Comparison of ENCODE assay signal across 15 mouse cellular contexts in the genomic region with DNA sequence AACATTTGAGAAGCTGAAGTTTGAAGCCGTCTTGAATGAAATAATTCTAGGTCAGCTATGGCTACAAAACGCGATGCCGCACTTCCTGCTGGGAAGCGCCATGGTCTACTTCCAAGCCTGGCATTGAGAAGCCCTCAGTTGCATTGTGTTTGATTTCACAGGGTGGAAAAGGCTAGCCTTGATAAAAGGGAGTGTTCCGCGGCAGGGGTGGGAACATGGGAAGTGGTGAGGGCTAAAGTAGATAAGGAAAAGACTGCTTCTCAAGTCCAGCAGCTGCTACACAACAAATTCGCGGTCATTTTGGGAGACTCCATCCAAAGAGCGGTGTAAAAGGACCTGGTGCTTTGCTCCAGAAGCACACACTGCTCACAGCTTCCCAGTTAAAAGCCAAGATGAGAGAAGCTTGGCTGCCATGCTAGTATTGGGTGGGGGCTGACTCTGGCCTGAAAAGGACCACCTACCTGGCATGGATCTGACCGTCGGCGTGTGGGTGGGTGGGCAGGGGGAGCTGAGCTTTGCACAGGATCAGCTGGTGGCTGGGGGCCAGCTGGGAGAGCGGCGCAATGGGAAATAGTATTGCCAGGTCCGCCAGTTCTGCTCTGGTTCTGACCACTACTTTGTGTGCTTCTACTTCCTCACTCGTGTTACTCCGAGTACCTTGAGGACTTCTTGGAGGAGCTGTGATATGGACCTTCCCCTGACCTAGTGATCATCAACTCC. TPM values are rescaled to one million over a fixed set of nuclear protein-coding genes. Genes with fewer than 3 reads are reported as not detected.
DNase-seq lines count a peak whose midpoint lies in the region; ATAC-seq and TF ChIP-seq lines count a peak whose summit lies in the region.
"Had no signal": no experiment of that assay in that cellular context is flagged by ENCODE, and none has a peak within 500 bp of the region (broad histone marks: within the 10 kb centered on the region; RNA-seq: fewer than 3 reads in every experiment).

No protein-coding gene starts in this region.

- TF ChIP-seq POLR2A in thymus, adult 2 months (IDR thresholded peaks at IDR 0.05; ENCODE audit: control insufficient read depth, extremely low read depth, insufficient read depth, low read length, poor library complexity): no peak

- no peak for ATAC-seq in heart, embryonic 15.5 days (replicated peaks; ENCODE audit: insufficient number of reproducible peaks, insufficient read depth, low FRiP score, low read depth)
- no peak for ATAC-seq in liver, embryonic 15.5 days (ENCODE audit: insufficient read depth)
- ATAC-seq: forebrain, embryonic 13.5 days; Patski had no signal

- H3K9ac ChIP-seq in heart, embryonic 15.5 days: no peak overlapping the region
- no peak overlapping the region for H3K9ac ChIP-seq in liver, embryonic 15.5 days
- H3K9ac ChIP-seq: forebrain, embryonic 13.5 days; kidney, embryonic 15.5 days; neural tube, embryonic 13.5 days had no signal

- WGBS in heart, embryonic 15.5 days: 70% methylated on average over 18 of the region's 18 CpGs
- 71% methylated on average over 18 of the region's 18 CpGs for WGBS in heart, embryonic 10.5 days
- 81% methylated on average over 18 of the region's 18 CpGs for WGBS in thymus, adult 2 months
- 48% methylated on average over 18 of the region's 18 CpGs for WGBS in liver, embryonic 15.5 days (ENCODE audit: insufficient replicate concordance)

- no peaks in the 10 kb centered on the region for H3K9me3 ChIP-seq in heart, embryonic 15.5 days (replicated peaks)
- H3K9me3 ChIP-seq in heart, embryonic 10.5 days: no peaks in the 10 kb centered on the region
- H3K9me3 ChIP-seq in liver, embryonic 15.5 days (replicated peaks): no peaks in the 10 kb centered on the region
- H3K9me3 ChIP-seq: forebrain, embryonic 13.5 days; kidney, embryonic 15.5 days; neural tube, embryonic 13.5 days had no signal

- H3K4me3 ChIP-seq in heart, embryonic 15.5 days: no peak overlapping the region
- H3K4me3 ChIP-seq in heart, embryonic 10.5 days: no peak overlapping the region
- H3K4me3 ChIP-seq in thymus, adult 2 months (ENCODE audit: control insufficient read depth, insufficient read depth, low read length): no peak overlapping the region
- H3K4me3 ChIP-seq in liver, embryonic 15.5 days (replicated peaks): no peak overlapping the region
- H3K4me3 ChIP-seq: forebrain, embryonic 13.5 days; kidney, embryonic 15.5 days; neural tube, embryonic 13.5 days had no signal

- TF ChIP-seq CTCF in thymus, adult 2 months (IDR thresholded peaks at IDR 0.05; ENCODE audit: borderline replicate concordance, control insufficient read depth, extremely low read depth, insufficient read depth, low read length, poor library complexity): no peak

- H3K27me3 ChIP-seq in heart, embryonic 15.5 days: no peaks in the 10 kb centered on the region
- H3K27me3 ChIP-seq in heart, embryonic 10.5 days (ENCODE audit: insufficient read depth, poor library complexity, severe bottlenecking): no peaks in the 10 kb centered on the region
- H3K27me3 ChIP-seq in thymus, adult 2 months (ENCODE audit: control insufficient read depth, insufficient read depth, low read length): no peaks in the 10 kb centered on the region
- no peaks in the 10 kb centered on the region for H3K27me3 ChIP-seq in liver, embryonic 15.5 days
- H3K27me3 ChIP-seq: forebrain, embryonic 13.5 days; kidney, embryonic 15.5 days; neural tube, embryonic 13.5 days; Patski had no signal

- H3K4me1 ChIP-seq in heart, embryonic 15.5 days (replicated peaks): peaks cover 9% of the 10 kb centered on the region
- peaks cover 18% of the 10 kb centered on the region for H3K4me1 ChIP-seq in heart, embryonic 10.5 days
- H3K4me1 ChIP-seq in thymus, adult 2 months (replicated peaks; ENCODE audit: control insufficient read depth, insufficient read depth, low read length): peaks cover 18% of the 10 kb centered on the region
- H3K4me1 ChIP-seq in liver, embryonic 15.5 days (replicated peaks): peaks cover 58% of the 10 kb centered on the region
- H3K4me1 ChIP-seq: forebrain, embryonic 13.5 days; neural tube, embryonic 13.5 days had no signal

- H3K27ac ChIP-seq in heart, embryonic 15.5 days: 0 out of 2 replicates have a peak overlapping the region, but pooled peaks have one; percentile 1
- H3K27ac ChIP-seq in heart, embryonic 10.5 days: no peak overlapping the region
- peak overlapping the region; percentile 4; the same call in 1 of the 2 replicates for H3K27ac ChIP-seq in thymus, adult 2 months (ENCODE audit: control insufficient read depth, insufficient read depth, low read length)
- peak overlapping the region; percentile 53 for H3K27ac ChIP-seq in liver, embryonic 15.5 days (replicated peaks)
- H3K27ac ChIP-seq: forebrain, embryonic 13.5 days; kidney, embryonic 15.5 days; neural tube, embryonic 13.5 days had no signal

- H3K4me2 ChIP-seq in heart, embryonic 15.5 days: no peak overlapping the region
- H3K4me2 ChIP-seq in liver, embryonic 15.5 days: peak overlapping the region; percentile 32
- H3K4me2 ChIP-seq: forebrain, embryonic 13.5 days; kidney, embryonic 15.5 days; neural tube, embryonic 13.5 days had no signal

- no peaks in the 10 kb centered on the region for H3K36me3 ChIP-seq in heart, embryonic 15.5 days
- no peaks in the 10 kb centered on the region for H3K36me3 ChIP-seq in heart, embryonic 10.5 days
- H3K36me3 ChIP-seq in thymus, adult 2 months (ENCODE audit: control insufficient read depth, insufficient read depth, low read length): no peaks in the 10 kb centered on the region
- no peaks in the 10 kb centered on the region for H3K36me3 ChIP-seq in liver, embryonic 15.5 days (replicated peaks)
- H3K36me3 ChIP-seq: kidney, embryonic 15.5 days; neural tube, embryonic 13.5 days had no signal

- DNase-seq in heart, embryonic 10.5 days (ENCODE audit: low spot score): no peak
- no peak for DNase-seq in thymus, adult 2 months
- DNase-seq in thymus, adult 18-20 months: no peak
- DNase-seq in B cell, adult 2 months: no peak
- no peak for DNase-seq in frontal cortex, adult 2 months (ENCODE audit: extremely low spot score in 1 of 2, low spot score in 1 of 2)
- DNase-seq: cerebellum, adult 8-10 months; lung, adult 18-20 months; lung, postnatal 4 days; right cerebral cortex, postnatal 4 days had no signal

RNA-seq across cellular contexts. Expression of gene Hist1h1c, which starts 10.0 kb away (rescaled TPM):
- 38.8 and 41.2 TPM in 2 replicates for polyA plus RNA-seq in heart, embryonic 15.5 days (2015; fragmentation: Nextera tagmentation; extraction: Ambion mirVana)
- polyA plus RNA-seq in heart, embryonic 10.5 days (2016; fragmentation: Nextera tagmentation; extraction: Ambion mirVana): 17.2 TPM in 2 replicates
- 40.9 and 48.1 TPM in 2 replicates for polyA plus RNA-seq in thymus, adult 2 months (2012; rRNA removed)
- polyA plus RNA-seq in liver, embryonic 15.5 days (2015; fragmentation: Nextera tagmentation; extraction: Ambion mirVana): 81.0 and 85.5 TPM in 2 replicates
- 40.7 and 52.1 TPM in 2 replicates for polyA plus RNA-seq in frontal cortex, adult 2 months (2012; rRNA removed)

RNA-seq across cellular contexts. Expression of gene Hist1h3c, which starts 16.8 kb away (rescaled TPM):
- 2.0 and 4.1 TPM in 2 replicates for polyA plus RNA-seq in heart, embryonic 15.5 days (2015; fragmentation: Nextera tagmentation; extraction: Ambion mirVana)
- 4.2 and 4.4 TPM in 2 replicates for polyA plus RNA-seq in heart, embryonic 10.5 days (2016; fragmentation: Nextera tagmentation; extraction: Ambion mirVana)
- 377 and 602 TPM in 2 replicates for polyA plus RNA-seq in thymus, adult 2 months (2012; rRNA removed)
- 6.4 and 7.3 TPM in 2 replicates for polyA plus RNA-seq in liver, embryonic 15.5 days (2015; fragmentation: Nextera tagmentation; extraction: Ambion mirVana)
- polyA plus RNA-seq in frontal cortex, adult 2 months (2012; rRNA removed): 0.24 and 0.46 TPM in 2 replicates

RNA-seq across cellular contexts. Expression of gene Hist1h2bb, which starts 17.9 kb away (rescaled TPM):
- polyA plus RNA-seq in heart, embryonic 15.5 days (2015; fragmentation: Nextera tagmentation; extraction: Ambion mirVana): 1.2 and 1.9 TPM in 2 replicates
- polyA plus RNA-seq in heart, embryonic 10.5 days (2016; fragmentation: Nextera tagmentation; extraction: Ambion mirVana): 1.4 and 2.9 TPM in 2 replicates
- polyA plus RNA-seq in thymus, adult 2 months (2012; rRNA removed): 160 and 224 TPM in 2 replicates
- 5.6 and 5.7 TPM in 2 replicates for polyA plus RNA-seq in liver, embryonic 15.5 days (2015; fragmentation: Nextera tagmentation; extraction: Ambion mirVana)
- polyA plus RNA-seq in frontal cortex, adult 2 months (2012; rRNA removed): 0.74 and 1.3 TPM in 2 replicates
- polyA plus RNA-seq: neural tube, embryonic 13.5 days had no signal

RNA-seq across cellular contexts. Expression of gene Hfe, which starts 18.0 kb away (rescaled TPM):
- 10.3 and 13.6 TPM in 2 replicates for polyA plus RNA-seq in heart, embryonic 15.5 days (2015; fragmentation: Nextera tagmentation; extraction: Ambion mirVana)
- 5.2 and 8.3 TPM in 2 replicates for polyA plus RNA-seq in heart, embryonic 10.5 days (2016; fragmentation: Nextera tagmentation; extraction: Ambion mirVana)
- polyA plus RNA-seq in thymus, adult 2 months (2012; rRNA removed): 9.8 and 13.5 TPM in 2 replicates
- polyA plus RNA-seq in liver, embryonic 15.5 days (2015; fragmentation: Nextera tagmentation; extraction: Ambion mirVana): 13.6 and 16.4 TPM in 2 replicates
- 3.8 and 4.4 TPM in 2 replicates for polyA plus RNA-seq in frontal cortex, adult 2 months (2012; rRNA removed)

RNA-seq across cellular contexts. Expression of gene Hist1h2ab, which starts 22.3 kb away (rescaled TPM):
- polyA plus RNA-seq in heart, embryonic 15.5 days (2015; fragmentation: Nextera tagmentation; extraction: Ambion mirVana): 15.3 and 20.4 TPM in 2 replicates
- polyA plus RNA-seq in heart, embryonic 10.5 days (2016; fragmentation: Nextera tagmentation; extraction: Ambion mirVana): 16.1 and 23.3 TPM in 2 replicates
- polyA plus RNA-seq in thymus, adult 2 months (2012; rRNA removed): 258 and 455 TPM in 2 replicates
- 60.0 and 64.5 TPM in 2 replicates for polyA plus RNA-seq in liver, embryonic 15.5 days (2015; fragmentation: Nextera tagmentation; extraction: Ambion mirVana)
- polyA plus RNA-seq in frontal cortex, adult 2 months (2012; rRNA removed): 0.82 and 2.8 TPM in 2 replicates

Comparison
In these comparisons a context has a peak if more than half of its experiments do, and no peak if none do; other contexts are left out.
1. RNA of gene Hist1h3c, which starts 16.8 kb away (polyA plus RNA-seq): 377 to 602 TPM in thymus, adult 2 months; 6.4 to 7.3 TPM in liver, embryonic 15.5 days, 4.2 to 4.4 TPM in heart, embryonic 10.5 days, 2.0 to 4.1 TPM in heart, embryonic 15.5 days and 0.24 to 0.46 TPM in frontal cortex, adult 2 months; every median in the first group is over 10 times any median in the second.
2. RNA of gene Hist1h2bb, which starts 17.9 kb away (polyA plus RNA-seq): 160 to 224 TPM in thymus, adult 2 months; 5.6 to 5.7 TPM in liver, embryonic 15.5 days, 1.4 to 2.9 TPM in heart, embryonic 10.5 days, 0.74 to 1.3 TPM in frontal cortex, adult 2 months and 1.2 to 1.9 TPM in heart, embryonic 15.5 days; every median in the first group is over 10 times any median in the second.